Mouse (Mus musculus): ENCODE data around the gene Cacna2d3. TPM values are rescaled to one million over a fixed set of nuclear protein-coding genes. Genes with fewer than 3 reads are reported as not detected.

The Cacna2d3 gene
- total and polyA plus RNA-seq, 2 experiments from 2014 or later, result 24.0 to 32.8 TPM

- no peaks in the 10 kb centered on the region for H3K36me3 ChIP-seq (ENCODE audit: insufficient read depth, low read length)
Observed at GRCm38 (mm10) chr14:29077418-29077817, 644.2 kb downstream of the Cacna2d3 start.

GRCm38 (mm10) chr14:29073747-29074146 is 647.9 kb downstream of the Cacna2d3 start:
- Histone ChIP-seq H3K36me3 (ENCODE audit: insufficient read depth, low read length) (no peaks in the 10 kb centered on the region), H3K4me2 (ENCODE audit: low read depth, low read length, poor library complexity, severe bottlenecking) (no peak overlapping the region), H3K27ac (ENCODE audit: low read depth, low read length) (no peak overlapping the region), H3K9me3 (ENCODE audit: low read length) (no peaks in the 10 kb centered on the region), H3K9ac (replicated peaks; ENCODE audit: low read length, poor library complexity, severe bottlenecking) (no peak overlapping the region), H3K4me3 (ENCODE audit: low read depth, low read length) (no peak overlapping the region), H3K4me1 (ENCODE audit: insufficient read depth, low read length) (no peaks in the 10 kb centered on the region), H3K27me3 (ENCODE audit: insufficient read depth, low read length) (no peaks in the 10 kb centered on the region)
- DNase-seq (ENCODE audit: low spot score), result peak; percentile 54
- ATAC-seq (ENCODE audit: low FRiP score), result no peak
- WGBS, result 68% methylated on average over 4 of the region's 4 CpGs
- peak; percentile 70 for TF ChIP-seq CTCF (IDR thresholded peaks at IDR 0.05)

More at GRCm38 (mm10) chr14:29077418-29077817, 644.2 kb downstream of the Cacna2d3 start:
- H3K27me3 ChIP-seq (ENCODE audit: insufficient read depth, low read length), result no peaks in the 10 kb centered on the region
- H3K9ac ChIP-seq (replicated peaks; ENCODE audit: low read length, poor library complexity, severe bottlenecking), result no peak overlapping the region
- H3K27ac ChIP-seq (ENCODE audit: low read depth, low read length), result no peak overlapping the region
- H3K9me3 ChIP-seq (ENCODE audit: low read length), result no peaks in the 10 kb centered on the region
- 72% methylated on average over 3 of the region's 3 CpGs for WGBS
- TF ChIP-seq CTCF (IDR thresholded peaks at IDR 0.05), result no peak
- no peak overlapping the region for H3K4me3 ChIP-seq (ENCODE audit: low read depth, low read length)
- no peaks in the 10 kb centered on the region for H3K4me1 ChIP-seq (ENCODE audit: insufficient read depth, low read length)
- DNase-seq (ENCODE audit: low spot score) (no peak), ATAC-seq (ENCODE audit: low FRiP score) (no peak)
- no peak overlapping the region for H3K4me2 ChIP-seq (ENCODE audit: low read depth, low read length, poor library complexity, severe bottlenecking)

- Histone ChIP-seq H3K4me3 (ENCODE audit: low read depth, low read length) (no peak overlapping the region), H3K9ac (replicated peaks; ENCODE audit: low read length, poor library complexity, severe bottlenecking) (no peak overlapping the region), H3K4me1 (ENCODE audit: insufficient read depth, low read length) (no peaks in the 10 kb centered on the region), H3K9me3 (ENCODE audit: low read length) (no peaks in the 10 kb centered on the region), H3K27ac (ENCODE audit: low read depth, low read length) (no peak overlapping the region), H3K36me3 (ENCODE audit: insufficient read depth, low read length) (no peaks in the 10 kb centered on the region), H3K4me2 (ENCODE audit: low read depth, low read length, poor library complexity, severe bottlenecking) (no peak overlapping the region), H3K27me3 (ENCODE audit: insufficient read depth, low read length) (no peaks in the 10 kb centered on the region)
- 96% methylated on average over 2 of the region's 2 CpGs for WGBS
- ATAC-seq (ENCODE audit: low FRiP score), result no peak
- TF ChIP-seq CTCF (IDR thresholded peaks at IDR 0.05), result no peak
- no peak for DNase-seq (ENCODE audit: low spot score)
Observed at GRCm38 (mm10) chr14:29062676-29063075, 659.0 kb downstream of the Cacna2d3 start.

- DNase-seq (ENCODE audit: low spot score) (no peak), ATAC-seq (ENCODE audit: low FRiP score) (no peak)
- no peaks in the 10 kb centered on the region for H3K9me3 ChIP-seq (ENCODE audit: low read length)
- no peaks in the 10 kb centered on the region for H3K27me3 ChIP-seq (ENCODE audit: insufficient read depth, low read length)
- H3K27ac ChIP-seq (ENCODE audit: low read depth, low read length), result no peak overlapping the region
- H3K9ac ChIP-seq (replicated peaks; ENCODE audit: low read length, poor library complexity, severe bottlenecking), result no peak overlapping the region
- WGBS, result 84% methylated on average over 1 of the region's 1 CpGs
- H3K4me2 ChIP-seq (ENCODE audit: low read depth, low read length, poor library complexity, severe bottlenecking), result no peak overlapping the region
- no peaks in the 10 kb centered on the region for H3K4me1 ChIP-seq (ENCODE audit: insufficient read depth, low read length)
- no peaks in the 10 kb centered on the region for H3K36me3 ChIP-seq (ENCODE audit: insufficient read depth, low read length)
- no peak overlapping the region for H3K4me3 ChIP-seq (ENCODE audit: low read depth, low read length)
- TF ChIP-seq CTCF (IDR thresholded peaks at IDR 0.05), result no peak
Observed at GRCm38 (mm10) chr14:29061491-29061890, 660.2 kb downstream of the Cacna2d3 start.

- ATAC-seq (ENCODE audit: low FRiP score) (no peak), DNase-seq (ENCODE audit: low spot score) (no peak)
- no peak overlapping the region for H3K9ac ChIP-seq (replicated peaks; ENCODE audit: low read length, poor library complexity, severe bottlenecking)
- no peak overlapping the region for H3K4me2 ChIP-seq (ENCODE audit: low read depth, low read length, poor library complexity, severe bottlenecking)
- no peak for TF ChIP-seq CTCF (IDR thresholded peaks at IDR 0.05)
- H3K4me1 ChIP-seq (ENCODE audit: insufficient read depth, low read length), result no peaks in the 10 kb centered on the region
- H3K4me3 ChIP-seq (ENCODE audit: low read depth, low read length), result no peak overlapping the region
- H3K27me3 ChIP-seq (ENCODE audit: insufficient read depth, low read length), result no peaks in the 10 kb centered on the region
- no peaks in the 10 kb centered on the region for H3K9me3 ChIP-seq (ENCODE audit: low read length)
- no peak overlapping the region for H3K27ac ChIP-seq (ENCODE audit: low read depth, low read length)
- no peaks in the 10 kb centered on the region for H3K36me3 ChIP-seq (ENCODE audit: insufficient read depth, low read length)
Observed at GRCm38 (mm10) chr14:29060679-29061078, 661.0 kb downstream of the Cacna2d3 start.

- Histone ChIP-seq H3K4me3 (ENCODE audit: low read depth, low read length) (no peak overlapping the region), H3K4me2 (ENCODE audit: low read depth, low read length, poor library complexity, severe bottlenecking) (no peak overlapping the region), H3K9me3 (ENCODE audit: low read length) (no peaks in the 10 kb centered on the region), H3K36me3 (ENCODE audit: insufficient read depth, low read length) (no peaks in the 10 kb centered on the region), H3K9ac (replicated peaks; ENCODE audit: low read length, poor library complexity, severe bottlenecking) (no peak overlapping the region), H3K4me1 (ENCODE audit: insufficient read depth, low read length) (no peaks in the 10 kb centered on the region), H3K27ac (ENCODE audit: low read depth, low read length) (no peak overlapping the region), H3K27me3 (ENCODE audit: insufficient read depth, low read length) (no peaks in the 10 kb centered on the region)
- 71% methylated on average over 16 of the region's 16 CpGs for WGBS
- no peak for TF ChIP-seq CTCF (IDR thresholded peaks at IDR 0.05)
- ATAC-seq (ENCODE audit: low FRiP score) (no peak), DNase-seq (ENCODE audit: low spot score) (no peak)
Observed at GRCm38 (mm10) chr14:29051951-29052835, 669.5 kb downstream of the Cacna2d3 start.

Data from midbrain, postnatal 0 days (tissue).